Mouse (Mus musculus): Measurements from ENCODE around the gene Slc2a10.

DNA sequence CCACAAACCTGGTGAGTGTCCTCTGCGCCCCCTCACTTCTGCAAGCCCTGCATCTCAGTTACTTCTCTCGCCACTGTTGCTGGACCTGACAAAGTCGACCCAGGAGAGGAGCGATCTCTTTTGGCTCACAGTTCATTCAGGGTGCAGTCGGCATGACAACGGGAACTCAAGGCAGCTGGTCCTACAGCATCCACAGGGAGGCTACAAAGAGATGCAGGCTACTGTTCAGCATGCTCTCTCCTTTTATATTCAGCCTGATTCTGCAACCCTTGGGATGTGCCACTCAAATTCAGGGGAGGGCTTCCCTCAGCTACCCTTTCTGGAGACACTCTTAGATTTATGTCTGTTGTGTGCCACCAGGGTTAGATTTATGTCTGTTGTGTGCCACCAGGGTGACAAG is 45.0 kb downstream of the Slc2a10 start:
- TF ChIP-seq CTCF (IDR thresholded peaks at IDR 0.05; ENCODE audit: low read depth) (no peak), EP300 (IDR thresholded peaks at IDR 0.05; ENCODE audit: low read depth) (no peak)
